In the genomic region with DNA sequence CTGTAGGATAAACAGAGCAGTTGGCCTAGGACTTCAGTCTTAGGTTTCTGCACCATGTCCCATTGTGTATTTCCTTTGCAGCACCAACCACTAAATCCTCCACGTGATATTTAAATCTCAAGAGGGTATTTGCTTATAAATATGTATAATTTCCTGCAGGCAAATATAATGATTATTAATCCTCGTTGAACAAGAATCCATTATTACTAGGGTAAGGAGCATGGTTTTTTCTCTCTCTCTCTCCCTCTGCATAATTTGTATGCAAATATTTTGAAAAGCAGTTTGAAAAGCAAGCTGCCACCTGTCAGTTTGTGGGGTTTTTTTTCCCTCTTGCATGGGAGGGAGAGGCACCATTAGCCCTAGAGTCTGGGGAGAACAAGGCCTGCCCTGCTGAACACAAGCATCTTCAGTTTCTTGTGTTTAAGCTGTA, we compare ENCODE assay signal across 22 mouse cellular contexts.
DNase-seq lines count a peak whose midpoint lies in the region; ATAC-seq and TF ChIP-seq lines count a peak whose summit lies in the region.
"Had no signal": no experiment of that assay in that cellular context is flagged by ENCODE, and none has a peak within 500 bp of the region (broad histone marks: within the 10 kb centered on the region; RNA-seq: fewer than 3 reads in every experiment).

No protein-coding gene starts in this region.

- no peak overlapping the region for H3K27ac ChIP-seq in hindbrain, embryonic 11.5 days (ENCODE audit: low read depth, low read length)
- no peak overlapping the region for H3K27ac ChIP-seq in hindbrain, postnatal 0 days
- H3K27ac ChIP-seq in forebrain, embryonic 14.5 days (ENCODE audit: low read depth, low read length): no peak overlapping the region
- H3K27ac ChIP-seq in midbrain, embryonic 14.5 days (replicated peaks; ENCODE audit: low read depth, low read length): no peak overlapping the region
- H3K27ac ChIP-seq: embryonic facial prominence, embryonic 10.5 days; gastrocnemius, adult 2 months; heart, embryonic 13.5 days; hindbrain, embryonic 13.5 days had no signal

- peak; percentile 19; the same call in 1 of the 2 replicates for ATAC-seq in hindbrain, embryonic 11.5 days (ENCODE audit: low FRiP score)
- no peak for ATAC-seq in hindbrain, postnatal 0 days
- peak; percentile 68 for ATAC-seq in forebrain, embryonic 14.5 days
- ATAC-seq in midbrain, embryonic 14.5 days (ENCODE audit: low FRiP score, low TSS enrichment): peak; percentile 73; the same call in 1 of the 2 replicates
- ATAC-seq: activated CD4-positive, CD25-positive, alpha-beta regulatory T cell, adult 4 months; intestine, embryonic 16.5 days; Patski had no signal

- 58% methylated on average over 2 of the region's 2 CpGs for WGBS in hindbrain, embryonic 11.5 days
- WGBS in hindbrain, postnatal 0 days: 44% methylated on average over 2 of the region's 2 CpGs
- whole genome bisulfite sequencing in forebrain, embryonic 14.5 days: 42% methylated on average over 2 of the region's 2 CpGs
- WGBS in midbrain, embryonic 14.5 days: 32% methylated on average over 2 of the region's 2 CpGs

- H3K36me3 ChIP-seq in hindbrain, embryonic 11.5 days (ENCODE audit: control insufficient read depth, insufficient read depth, low read length): no peaks in the 10 kb centered on the region
- no peaks in the 10 kb centered on the region for H3K36me3 ChIP-seq in hindbrain, postnatal 0 days (ENCODE audit: insufficient read depth, low read length)
- H3K36me3 ChIP-seq in forebrain, embryonic 14.5 days (ENCODE audit: control insufficient read depth, insufficient read depth, low read length): no peaks in the 10 kb centered on the region
- H3K36me3 ChIP-seq in midbrain, embryonic 14.5 days (ENCODE audit: control insufficient read depth, insufficient read depth, low read length): no peaks in the 10 kb centered on the region
- H3K36me3 ChIP-seq: embryonic facial prominence, embryonic 10.5 days; heart, embryonic 13.5 days; hindbrain, embryonic 13.5 days had no signal

- H3K4me1 ChIP-seq in hindbrain, embryonic 11.5 days (replicated peaks; ENCODE audit: control insufficient read depth, insufficient read depth, low read length): no peaks in the 10 kb centered on the region
- no peaks in the 10 kb centered on the region for H3K4me1 ChIP-seq in hindbrain, postnatal 0 days (ENCODE audit: insufficient read depth, low read length)
- H3K4me1 ChIP-seq in forebrain, embryonic 14.5 days (ENCODE audit: control insufficient read depth, insufficient read depth, low read length): no peaks in the 10 kb centered on the region
- H3K4me1 ChIP-seq in midbrain, embryonic 14.5 days (ENCODE audit: control insufficient read depth, insufficient read depth, low read length): no peaks in the 10 kb centered on the region
- H3K4me1 ChIP-seq: embryonic facial prominence, embryonic 10.5 days; heart, embryonic 13.5 days; hindbrain, embryonic 13.5 days had no signal

- no peak overlapping the region for H3K4me2 ChIP-seq in hindbrain, embryonic 11.5 days (replicated peaks; ENCODE audit: low read depth, low read length)
- H3K4me2 ChIP-seq in hindbrain, postnatal 0 days (ENCODE audit: low read depth, low read length): no peak overlapping the region
- H3K4me2 ChIP-seq in forebrain, embryonic 14.5 days (ENCODE audit: low read length): no peak overlapping the region
- no peak overlapping the region for H3K4me2 ChIP-seq in midbrain, embryonic 14.5 days (ENCODE audit: low read length)
- H3K4me2 ChIP-seq: heart, embryonic 13.5 days; hindbrain, embryonic 13.5 days had no signal

- no peak overlapping the region for H3K4me3 ChIP-seq in hindbrain, embryonic 11.5 days (ENCODE audit: low read depth, low read length)
- no peak overlapping the region for H3K4me3 ChIP-seq in hindbrain, postnatal 0 days (ENCODE audit: low read length)
- H3K4me3 ChIP-seq in forebrain, embryonic 14.5 days (ENCODE audit: low read depth, low read length): no peak overlapping the region
- H3K4me3 ChIP-seq in midbrain, embryonic 14.5 days (replicated peaks; ENCODE audit: low read depth, low read length): no peak overlapping the region
- H3K4me3 ChIP-seq: embryonic facial prominence, embryonic 10.5 days; gastrocnemius, adult 2 months; heart, embryonic 13.5 days; hindbrain, embryonic 13.5 days had no signal

- DNase-seq in hindbrain, embryonic 11.5 days (ENCODE audit: low spot score): no peak
- no peak for DNase-seq in hindbrain, postnatal 0 days (ENCODE audit: low spot score)
- peak; percentile 69 for DNase-seq in brain, embryonic 14.5 days (ENCODE audit: low read depth)
- peak; percentile 46 for DNase-seq in forebrain, embryonic 14.5 days (ENCODE audit: low spot score)
- DNase-seq in midbrain, embryonic 14.5 days: peak; percentile 40
- no peak for DNase-seq in frontal cortex, postnatal 14 days (ENCODE audit: low spot score in 2 of 2)
- DNase-seq in urinary bladder, postnatal 14 days (ENCODE audit: low spot score): no peak
- DNase-seq: adrenal gland, postnatal 14 days; cerebellum, adult 18-20 months; cerebellum, adult 9-11 months; cerebellum, postnatal 36 days; gastrocnemius, adult 2 months; gastrocnemius, postnatal 36 days; heart, adult 11 months; heart, postnatal 36 days had no signal

- no peak overlapping the region for H3K9ac ChIP-seq in hindbrain, embryonic 11.5 days (ENCODE audit: low read depth, low read length)
- no peak overlapping the region for H3K9ac ChIP-seq in hindbrain, postnatal 0 days (replicated peaks; ENCODE audit: low read length)
- H3K9ac ChIP-seq in forebrain, embryonic 14.5 days (ENCODE audit: low read length): no peak overlapping the region
- H3K9ac ChIP-seq in midbrain, embryonic 14.5 days (replicated peaks; ENCODE audit: low read length): no peak overlapping the region
- H3K9ac ChIP-seq: heart, embryonic 13.5 days; hindbrain, embryonic 13.5 days had no signal

- no peaks in the 10 kb centered on the region for H3K27me3 ChIP-seq in hindbrain, embryonic 11.5 days (ENCODE audit: control insufficient read depth, insufficient read depth, low read length)
- H3K27me3 ChIP-seq in hindbrain, postnatal 0 days (ENCODE audit: insufficient read depth, low read length): no peaks in the 10 kb centered on the region
- H3K27me3 ChIP-seq in forebrain, embryonic 14.5 days (replicated peaks; ENCODE audit: control insufficient read depth, insufficient read depth, low read length): no peaks in the 10 kb centered on the region
- H3K27me3 ChIP-seq in midbrain, embryonic 14.5 days (ENCODE audit: control insufficient read depth, insufficient read depth, low read length): no peaks in the 10 kb centered on the region
- H3K27me3 ChIP-seq: CH12.LX; heart, embryonic 13.5 days; hindbrain, embryonic 13.5 days had no signal

- no peak for TF ChIP-seq POLR2A in brain, embryonic 14.5 days (IDR thresholded peaks at IDR 0.05; ENCODE audit: borderline replicate concordance, extremely low read depth, insufficient read depth, insufficient read length, poor library complexity, severe bottlenecking)

- H3K9me3 ChIP-seq in hindbrain, embryonic 11.5 days (ENCODE audit: control insufficient read depth, low read length): no peaks in the 10 kb centered on the region
- H3K9me3 ChIP-seq in hindbrain, postnatal 0 days (ENCODE audit: low read length): no peaks in the 10 kb centered on the region
- no peaks in the 10 kb centered on the region for H3K9me3 ChIP-seq in forebrain, embryonic 14.5 days (replicated peaks; ENCODE audit: control insufficient read depth, low read length)
- no peaks in the 10 kb centered on the region for H3K9me3 ChIP-seq in midbrain, embryonic 14.5 days (ENCODE audit: control insufficient read depth, low read length)
- H3K9me3 ChIP-seq: embryonic facial prominence, embryonic 10.5 days; heart, embryonic 13.5 days; hindbrain, embryonic 13.5 days had no signal

- no peak for TF ChIP-seq CTCF in hindbrain, postnatal 0 days (IDR thresholded peaks at IDR 0.05; ENCODE audit: low read depth)
- TF ChIP-seq CTCF in brain, embryonic 14.5 days (IDR thresholded peaks at IDR 0.05; ENCODE audit: borderline replicate concordance, extremely low read depth, insufficient read depth, insufficient read length): no peak

Comparison
In these comparisons a context has a peak if more than half of its experiments do, and no peak if none do; other contexts are left out.
1. DNase-seq: peak in brain, embryonic 14.5 days (single experiment), forebrain, embryonic 14.5 days (single experiment) and midbrain, embryonic 14.5 days (single experiment); none in hindbrain, embryonic 11.5 days (single experiment), hindbrain, postnatal 0 days (single experiment), frontal cortex, postnatal 14 days (0 of 2) and urinary bladder, postnatal 14 days (single experiment).